Mouse (Mus musculus) stomach, postnatal 0 days (tissue): ENCODE results near the gene Mpz. TPM values are rescaled to one million over a fixed set of nuclear protein-coding genes. Genes with fewer than 3 reads are reported as not detected.
A peak's percentile ranks its signal among the peaks of the same experiment; 100 is the strongest.

ENCODE experiments used
- ATAC-seq: fragments of 200-750 bp; cut with Nextera tagmentation; 2 replicates; pipeline ENCODE4 v1.8.0; 2017; ENCODE audit not compliant: low FRiP score, low TSS enrichment
- DNase-seq: peaks from one replicate; pipeline ENCODE4 v3.0.0-alpha.2; 2016; ENCODE audit warnings: low spot score
- H3K27ac ChIP-seq: fragments of 300-500 bp; sonication (generic); replicated peaks from 2 replicates; pipeline ENCODE4 v1.5.1; 2014; ENCODE audit warnings: mild to moderate bottlenecking, control low read depth
- H3K27me3 ChIP-seq: fragments of 300-500 bp; sonication (generic); 2 replicates; pipeline ENCODE4 v1.6.1; 2014; ENCODE audit warnings: low read length; ENCODE audit not compliant: control insufficient read depth, insufficient read depth
- H3K36me3 ChIP-seq: fragments of 300-500 bp; sonication (generic); 2 replicates; pipeline ENCODE4 v1.6.1; 2014; ENCODE audit warnings: low read length, mixed read lengths; ENCODE audit not compliant: control insufficient read depth, insufficient read depth
- H3K4me1 ChIP-seq: fragments of 300-500 bp; sonication (generic); replicated peaks from 2 replicates; pipeline ENCODE4 v1.6.1; 2014; ENCODE audit warnings: antibody characterized with exemption; ENCODE audit not compliant: control insufficient read depth, insufficient read depth
- H3K4me2 ChIP-seq: fragments of 300-500 bp; sonication (generic); replicated peaks from 2 replicates; pipeline ENCODE4 v1.6.1; 2014; ENCODE audit warnings: low read depth, mild to moderate bottlenecking, control low read depth, moderate library complexity
- H3K4me3 ChIP-seq: fragments of 300-500 bp; sonication (generic); 2 replicates; pipeline ENCODE4 v1.5.1; 2014; ENCODE audit warnings: low read depth, low read length, control low read depth
- H3K9ac ChIP-seq: fragments of 300-500 bp; sonication (generic); 2 replicates; pipeline ENCODE4 v1.6.1; 2014; ENCODE audit warnings: mild to moderate bottlenecking, low read length, control low read depth, mixed read lengths
- H3K9me3 ChIP-seq: fragments of 300-500 bp; sonication (generic); 2 replicates; pipeline ENCODE4 v1.6.1; 2016; ENCODE audit warnings: low read length; ENCODE audit not compliant: control insufficient read depth
- CTCF ChIP-seq: IDR thresholded peaks from 2 replicates; pipeline ENCODE4 v1.5.1; 2016; ENCODE audit warnings: antibody characterized with exemption, low read depth, mild to moderate bottlenecking, moderate library complexity
- EP300 ChIP-seq: optimal IDR thresholded peaks from 2 replicates; pipeline ENCODE3; 2016; ENCODE audit warnings: antibody characterized with exemption
- WGBS: fragments of 180-500 bp; shearing (Covaris S2); extraction: QIAGEN DNeasy Blood & Tissue Kit; methylation state at CpG from one replicate; pipeline ENCODE4 v1.1.7; 2014; 5-methylcytosine and 5-hydroxymethylcytosine counted together
- polyA plus RNA-seq: library from polyadenylated mRNA; unstranded; fragments of >200 nt; fragmentation: Nextera tagmentation; extraction: Ambion mirVana; gene quantifications from 2 replicates; pipeline ENCODE4 v1.2.1, GENCODE M21; 2015

Mpz gene
- polyA plus RNA-seq, 1 experiment from 2014 or later: 1.5 TPM

DNA sequence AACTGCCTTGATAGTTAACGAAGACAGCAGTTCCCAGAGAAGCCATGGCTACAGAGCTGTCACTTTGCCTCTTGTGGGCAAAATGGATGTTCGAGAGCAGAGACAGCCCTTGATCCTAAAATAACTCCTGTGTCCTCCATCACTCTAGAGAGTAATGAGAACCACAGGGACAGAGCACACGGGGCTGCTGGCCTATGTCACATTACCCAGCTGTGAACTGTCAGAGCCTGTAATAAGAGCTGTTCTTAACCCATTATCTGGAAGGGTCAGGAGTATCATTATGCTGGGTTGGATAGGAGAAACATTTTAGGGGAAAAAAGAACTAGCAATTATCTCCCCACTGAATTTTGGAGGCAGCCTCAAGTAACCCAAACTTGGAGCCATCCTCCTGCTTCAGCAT is 29.6 kb upstream of the Mpz start:
- Histone ChIP-seq H3K27me3 (no peaks in the 10 kb centered on the region), H3K27ac (no peak overlapping the region), H3K4me1 (no peaks in the 10 kb centered on the region), H3K4me2 (no peak overlapping the region), H3K36me3 (no peaks in the 10 kb centered on the region), H3K9ac (no peak overlapping the region), H3K4me3 (no peak overlapping the region), H3K9me3 (no peaks in the 10 kb centered on the region)
- 44% methylated on average over 3 of the region's 3 CpGs for WGBS
- ATAC-seq: no peak
- no peak for DNase-seq
- TF ChIP-seq CTCF (no peak), EP300 (no peak)

DNA sequence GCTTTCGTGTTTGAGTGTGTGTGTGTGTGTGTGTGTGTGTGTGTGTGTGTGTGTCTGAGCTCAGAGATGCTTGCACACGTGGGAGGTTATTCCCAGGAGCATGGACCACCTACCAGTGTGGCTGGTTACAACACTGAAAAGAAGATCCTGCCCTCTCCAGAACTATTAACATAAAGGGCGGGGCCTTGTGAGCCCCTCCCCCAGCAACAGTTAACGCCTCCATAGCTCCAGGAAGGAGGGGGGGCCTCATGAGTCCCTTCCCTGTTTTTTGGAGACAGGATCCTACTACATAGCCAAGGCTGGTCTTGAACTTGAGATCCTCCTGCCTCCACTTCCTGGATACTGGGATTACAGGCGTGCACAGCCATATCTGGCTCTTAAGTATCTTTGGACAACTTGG is 28.7 kb upstream of the Mpz start:
- Histone ChIP-seq H3K4me3 (no peak overlapping the region), H3K36me3 (no peaks in the 10 kb centered on the region), H3K9ac (no peak overlapping the region), H3K4me2 (no peak overlapping the region), H3K27ac (no peak overlapping the region), H3K27me3 (no peaks in the 10 kb centered on the region), H3K4me1 (no peaks in the 10 kb centered on the region), H3K9me3 (no peaks in the 10 kb centered on the region)
- 46% methylated on average over 5 of the region's 5 CpGs for WGBS
- TF ChIP-seq CTCF: no peak
- TF ChIP-seq EP300: no peak
- DNase-seq (no peak), ATAC-seq (0 out of 2 replicates have a peak, but pooled peaks have one; percentile 11)

DNA sequence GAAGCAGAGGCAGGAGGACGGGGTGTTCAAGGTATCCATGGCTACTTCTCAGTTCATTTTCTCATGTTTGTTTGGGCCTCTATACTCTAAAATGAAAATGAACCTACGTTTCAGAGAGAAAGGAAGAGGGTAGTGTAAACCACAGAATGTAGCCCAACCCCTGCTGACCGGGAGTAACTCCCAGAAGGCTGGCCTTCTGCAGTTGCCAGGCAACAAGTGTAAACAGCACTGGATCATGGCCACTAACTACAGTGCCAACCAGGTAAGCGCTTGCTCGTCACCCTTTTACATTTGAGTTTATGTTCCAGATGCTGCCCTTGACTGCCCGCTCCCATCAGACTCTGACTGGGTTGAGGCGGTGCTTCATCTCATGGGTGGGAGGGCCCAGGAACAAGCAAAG is 27.6 kb upstream of the Mpz start:
- H3K4me2 ChIP-seq: peak overlapping the region; percentile 36
- H3K9me3 ChIP-seq: no peaks in the 10 kb centered on the region
- DNase-seq: peak; percentile 78
- 18% methylated on average over 7 of the region's 7 CpGs for WGBS
- no peak overlapping the region for H3K9ac ChIP-seq
- ATAC-seq: peak; percentile 91
- no peak overlapping the region for H3K27ac ChIP-seq
- H3K36me3 ChIP-seq: peaks cover 2% of the 10 kb centered on the region; the same call in 1 of the 2 replicates
- TF ChIP-seq EP300: no peak
- no peak for TF ChIP-seq CTCF
- H3K4me1 ChIP-seq: no peaks in the 10 kb centered on the region
- H3K27me3 ChIP-seq: no peaks in the 10 kb centered on the region
- H3K4me3 ChIP-seq: no peak overlapping the region; the same call in 1 of the 2 replicates

DNA sequence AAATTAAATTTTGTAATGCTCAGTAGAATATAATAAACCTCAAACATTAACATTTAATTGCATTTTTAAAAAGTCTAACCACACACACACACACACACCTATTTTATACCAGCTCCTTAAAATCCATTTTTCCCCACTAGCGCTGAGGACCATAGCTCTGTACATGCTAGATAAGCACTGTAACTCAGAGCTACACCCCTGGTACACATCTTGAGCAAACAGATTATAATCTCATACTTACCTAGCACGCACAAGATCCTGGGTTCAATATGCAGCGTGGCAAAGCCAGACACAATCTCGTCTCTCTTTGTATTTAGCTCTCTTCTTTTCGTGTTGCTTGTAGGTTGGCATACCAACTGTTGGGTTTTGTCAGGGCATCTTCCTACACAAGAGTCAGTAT is 26.1 kb upstream of the Mpz start:
- DNase-seq (no peak), ATAC-seq (no peak)
- H3K4me2 ChIP-seq: no peak overlapping the region
- no peak overlapping the region for H3K9ac ChIP-seq
- H3K4me1 ChIP-seq: no peaks in the 10 kb centered on the region
- H3K27me3 ChIP-seq: no peaks in the 10 kb centered on the region
- 62% methylated on average over 5 of the region's 5 CpGs for WGBS
- H3K27ac ChIP-seq: no peak overlapping the region
- no peak for TF ChIP-seq EP300
- no peak for TF ChIP-seq CTCF
- no peak overlapping the region for H3K4me3 ChIP-seq
- peaks cover 11% of the 10 kb centered on the region; the same call in 1 of the 2 replicates for H3K36me3 ChIP-seq
- H3K9me3 ChIP-seq: no peaks in the 10 kb centered on the region

DNA sequence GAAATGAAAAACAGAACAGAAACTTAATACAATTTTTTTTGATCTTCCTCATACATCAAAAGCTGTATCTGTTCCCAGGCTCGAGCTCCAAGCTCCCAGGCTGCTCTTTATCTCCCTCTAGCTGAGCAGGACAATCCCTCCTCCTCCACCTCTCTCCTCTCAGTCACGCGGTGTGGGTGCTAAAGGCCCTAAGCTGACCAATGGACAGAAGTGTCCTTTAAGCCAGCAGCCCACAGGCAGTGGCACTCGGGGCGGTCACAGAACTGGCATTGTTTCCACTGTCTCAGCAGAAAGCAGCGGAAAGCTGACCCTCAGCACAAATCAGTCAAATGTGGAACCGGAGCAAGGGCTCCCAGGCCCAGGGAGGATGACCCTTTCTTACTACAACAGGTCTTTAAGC is 21.3 kb upstream of the Mpz start:
- no peaks in the 10 kb centered on the region for H3K27me3 ChIP-seq
- TF ChIP-seq EP300 (no peak), CTCF (peak; percentile 35)
- WGBS: 66% methylated on average over 7 of the region's 7 CpGs
- no peaks in the 10 kb centered on the region for H3K4me1 ChIP-seq
- no peak overlapping the region for H3K4me2 ChIP-seq
- no peak; the same call in 1 of the 2 replicates for ATAC-seq
- H3K36me3 ChIP-seq: peaks cover 27% of the 10 kb centered on the region; the same call in 1 of the 2 replicates
- no peaks in the 10 kb centered on the region for H3K9me3 ChIP-seq
- no peak overlapping the region for H3K4me3 ChIP-seq
- no peak for DNase-seq
- no peak overlapping the region for H3K27ac ChIP-seq
- H3K9ac ChIP-seq: no peak overlapping the region

DNA sequence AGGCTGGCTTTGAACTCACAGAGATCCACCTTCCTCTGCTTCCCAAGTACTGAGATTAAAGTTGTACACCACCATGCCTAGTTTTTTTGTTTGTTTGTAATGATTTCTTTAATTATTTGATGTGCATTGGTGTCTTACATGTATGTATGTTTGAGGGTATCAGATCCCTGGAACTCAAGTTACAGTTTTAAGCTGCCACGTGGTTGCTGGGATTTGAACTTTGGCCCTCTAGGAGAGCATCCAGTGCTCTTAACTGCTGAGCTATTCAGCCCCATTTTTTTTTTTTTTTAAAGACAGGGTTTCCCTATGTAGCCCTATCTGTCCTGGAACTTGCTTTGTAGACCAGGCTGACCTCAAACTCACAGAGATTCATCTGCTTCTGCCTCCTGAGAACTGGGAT is 19.5 kb upstream of the Mpz start:
- no peak for TF ChIP-seq EP300
- TF ChIP-seq CTCF: no peak
- Histone ChIP-seq H3K9ac (no peak overlapping the region), H3K4me1 (no peaks in the 10 kb centered on the region), H3K36me3 (peaks cover 37% of the 10 kb centered on the region; the same call in 1 of the 2 replicates), H3K4me2 (no peak overlapping the region), H3K4me3 (no peak overlapping the region), H3K27ac (no peak overlapping the region), H3K27me3 (no peaks in the 10 kb centered on the region), H3K9me3 (no peaks in the 10 kb centered on the region)
- ATAC-seq (no peak), DNase-seq (no peak)
- 69% methylated on average over 1 of the region's 1 CpGs for WGBS
